Mouse (Mus musculus) cortical plate, adult 2 months (tissue): ENCODE measurements around the gene Olfr1271.

Experiments
- CTCF ChIP-seq: fragments of 200-500 bp; IDR thresholded peaks from 2 replicates; pipeline ENCODE4 v1.5.1; 2011; ENCODE audit warnings: mild to moderate bottlenecking, control low read depth, low read length; ENCODE audit not compliant: insufficient read depth; ENCODE audit errors: extremely low read depth
- POLR2A ChIP-seq: fragments of 200-500 bp; IDR thresholded peaks from 2 replicates; pipeline ENCODE4 v1.6.1; 2011; ENCODE audit warnings: mild to moderate bottlenecking, low read length, control low read depth; ENCODE audit not compliant: insufficient read depth; ENCODE audit errors: extremely low read depth

DNA sequence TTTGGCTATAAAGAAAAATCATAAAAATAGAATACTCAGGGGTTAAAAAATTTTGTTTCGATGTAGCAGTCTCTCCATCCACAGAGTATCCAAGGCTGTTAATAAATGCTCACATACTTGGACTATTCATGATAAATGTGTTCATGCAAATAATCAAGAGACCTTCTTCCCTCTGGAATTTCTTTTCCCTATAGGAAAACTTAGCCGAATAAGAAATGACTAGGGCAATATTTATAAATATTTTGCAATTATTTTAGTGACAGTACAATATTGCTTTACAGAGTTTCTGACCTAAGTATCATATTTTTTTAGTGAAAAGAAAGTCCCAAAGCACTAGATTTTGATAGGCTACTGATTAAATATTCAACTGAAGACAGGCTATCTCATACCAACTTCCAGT, at the start of gene Olfr1271:
- TF ChIP-seq POLR2A, result no peak
- no peak for TF ChIP-seq CTCF
